Mouse (Mus musculus) neutrophil, adult 59 days (primary cell): Measurements from ENCODE around the gene Pnliprp2. TPM values are rescaled to one million over a fixed set of nuclear protein-coding genes. Genes with fewer than 3 reads are reported as not detected.

Experiments used
- total RNA-seq, 2 experiments: library from RNA; stranded (reverse); gene quantifications; 1 replicate in 1 of 2; 2 replicates in 1 of 2; pipeline ENCODE4 v1.2.4; 2023

Pnliprp2 gene
- total RNA-seq, result not detected

DNA sequence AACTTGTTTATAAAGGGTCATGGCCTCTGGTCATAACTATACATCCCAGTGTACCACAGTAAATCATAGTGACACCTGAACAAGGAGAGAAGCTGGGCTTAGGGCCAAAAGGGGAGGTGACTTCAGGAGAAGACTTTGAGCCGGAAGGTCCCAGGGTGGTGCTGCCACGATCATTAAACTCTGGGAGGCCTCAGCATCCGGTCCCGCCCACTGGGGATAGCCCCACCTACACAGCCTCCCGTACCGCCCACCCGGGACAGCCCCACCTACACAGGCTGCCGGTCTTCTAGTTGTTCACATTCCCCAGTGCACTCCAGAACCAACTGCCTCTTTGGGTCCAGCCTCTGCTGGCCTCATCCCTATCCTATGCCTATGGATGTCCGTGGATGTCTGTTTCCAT, at the start of gene Pnliprp2:
TSS of gene Pnliprp2 (plus strand) at position 297 of the 400 bp plus-strand sequence.

DNA sequence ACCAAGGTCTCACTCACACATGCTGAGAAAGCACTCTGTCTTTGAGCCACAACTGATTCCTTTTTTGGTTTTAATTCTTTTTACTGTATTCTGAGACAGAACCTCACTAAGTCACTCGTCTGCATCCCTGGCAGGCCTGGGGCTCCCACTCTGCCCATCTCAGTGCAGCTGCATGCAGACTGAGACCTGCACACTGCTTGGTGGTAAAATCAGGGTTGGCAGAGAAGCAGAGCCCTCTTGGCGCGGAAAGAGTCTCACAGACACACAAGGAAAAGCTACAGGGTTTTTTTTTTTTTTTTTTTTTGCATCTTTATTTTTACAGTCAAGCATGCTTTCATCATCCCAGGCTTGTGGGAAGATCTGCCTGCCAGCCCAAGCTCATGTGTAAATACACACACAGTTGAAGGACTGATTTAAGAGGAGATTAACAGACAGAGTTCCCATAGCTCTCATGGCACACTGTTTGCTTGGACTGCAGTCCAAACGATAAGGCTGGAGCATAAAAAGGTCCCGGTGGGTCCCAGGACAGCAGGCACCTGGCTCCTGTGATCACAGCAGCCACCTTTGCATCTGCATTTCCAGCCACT, 31.0 kb upstream of the Pnliprp2 start, which contains the start of gene Pnliprp1:
TSS of gene Pnliprp1 (plus strand) at position 443 of the 587 bp plus-strand sequence.

DNA sequence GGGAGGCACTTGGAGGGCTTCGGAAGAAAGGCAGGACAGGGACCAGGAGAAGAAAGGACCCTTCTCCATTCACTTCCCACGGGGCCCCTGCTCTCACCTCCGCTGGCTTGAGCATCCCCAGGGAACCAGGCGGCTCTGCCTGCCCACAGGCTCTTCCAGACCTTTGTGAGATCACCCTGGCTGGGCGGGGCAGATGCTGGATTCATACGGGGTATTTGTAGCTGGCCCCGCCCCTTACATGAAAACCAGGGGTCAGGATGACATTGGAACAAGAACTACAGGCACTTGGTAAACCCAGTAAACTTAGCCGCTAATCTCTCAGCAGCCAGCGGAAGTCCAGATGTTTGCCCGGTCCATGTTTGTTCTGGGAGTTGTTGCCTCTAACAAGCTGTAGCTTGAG, 34.8 kb downstream of the Pnliprp2 start, which contains the start of gene 1700019N19Rik:
TSS of gene 1700019N19Rik (minus strand) at position 178 of the 400 bp plus-strand sequence.

Other genes starting within 250 kb of the Pnliprp2 start
- not detected for gene Ccdc172, start 247.7 kb upstream of the Pnliprp2 start, total RNA-seq
- gene Pnlip, start 107.2 kb upstream of the Pnliprp2 start, total RNA-seq, result not detected
- gene Pnliprp1, start 30.8 kb upstream of the Pnliprp2 start, total RNA-seq, result not detected
- gene 1700019N19Rik, start 34.7 kb downstream of the Pnliprp2 start, total RNA-seq, result not detected
- gene Eno4, start 183.7 kb downstream of the Pnliprp2 start, total RNA-seq, result not detected
- gene Hspa12a, start 183.9 kb downstream of the Pnliprp2 start, total RNA-seq, result 1 to 10 TPM; 4.4 to 8.0 TPM